8 mouse cellular contexts compared by ENCODE assay signal in genomic region chr7:100932481-100933007, GRCm38 (mm10). TPM values are rescaled to one million over a fixed set of nuclear protein-coding genes. Genes with fewer than 3 reads are reported as not detected.
DNase-seq lines count a peak whose midpoint lies in the region; ATAC-seq and TF ChIP-seq lines count a peak whose summit lies in the region.

No protein-coding gene starts in this region.

- peak; percentile 88 for ATAC-seq in forebrain, embryonic 13.5 days
- peak; percentile 91 for ATAC-seq in lung, embryonic 15.5 days (ENCODE audit: borderline replicate concordance, extremely low read depth, low FRiP score, low TSS enrichment)

- under 1% methylated on average over 27 of the region's 27 CpGs for whole genome bisulfite sequencing in bone marrow, adult 2 months
- WGBS in forebrain, embryonic 13.5 days = 0% methylated on average over 27 of the region's 27 CpGs
- 4% methylated on average over 24 of the region's 27 CpGs for WGBS in lung, embryonic 15.5 days
- WGBS in olfactory bulb, adult 2 months = under 1% methylated on average over 27 of the region's 27 CpGs
- under 1% methylated on average over 27 of the region's 27 CpGs for WGBS in thymus, adult 2 months

- DNase-seq in CD4-positive helper T cell, adult 2 months (ENCODE audit: low read depth, low spot score) = peak; percentile 88
- peak; percentile 91 for DNase-seq in heart, postnatal 10 days
- peak; percentile 96 to 97 for DNase-seq in kidney, postnatal 4 days
- peak; percentile 85 for DNase-seq in thymus, adult 2 months

- TF ChIP-seq CTCF in bone marrow, adult 2 months (IDR thresholded peaks at IDR 0.05; ENCODE audit: control insufficient read depth, insufficient read depth, low read length) = peak; percentile 67
- TF ChIP-seq CTCF in olfactory bulb, adult 2 months (IDR thresholded peaks at IDR 0.05; ENCODE audit: insufficient read depth, low read depth, low read length) = peak; percentile 80
- TF ChIP-seq CTCF in thymus, adult 2 months (IDR thresholded peaks at IDR 0.05; ENCODE audit: borderline replicate concordance, control insufficient read depth, extremely low read depth, insufficient read depth, low read length, poor library complexity) = peak; percentile 76; the same call in 1 of the 2 replicates

- H3K4me1 ChIP-seq in bone marrow, adult 2 months (ENCODE audit: control insufficient read depth, insufficient read depth, low read length) = no peaks in the 10 kb centered on the region
- peaks cover 50% of the 10 kb centered on the region for H3K4me1 ChIP-seq in forebrain, embryonic 13.5 days
- peaks cover 38% of the 10 kb centered on the region for H3K4me1 ChIP-seq in lung, embryonic 15.5 days
- H3K4me1 ChIP-seq in olfactory bulb, adult 2 months (ENCODE audit: control insufficient read depth, insufficient read depth, low read length) = peaks cover 40% of the 10 kb centered on the region
- peaks cover 18% of the 10 kb centered on the region for H3K4me1 ChIP-seq in thymus, adult 2 months (replicated peaks; ENCODE audit: control insufficient read depth, insufficient read depth, low read length)

- H3K36me3 ChIP-seq in forebrain, embryonic 13.5 days (ENCODE audit: poor library complexity, severe bottlenecking) = no peaks in the 10 kb centered on the region
- H3K36me3 ChIP-seq in lung, embryonic 15.5 days = 0 out of 2 replicates have a peak, but pooled peaks cover 4% of the 10 kb centered on the region
- H3K36me3 ChIP-seq in thymus, adult 2 months (ENCODE audit: control insufficient read depth, insufficient read depth, low read length) = no peaks in the 10 kb centered on the region

- intact Hi-C loops in heart, postnatal 10 days (cut with DNase I) = loop anchor here (1.0 kb wide), 1 partner anchor 25 kb away; no protein-coding TSS in a partner anchor

- TF ChIP-seq POLR2A in bone marrow, adult 2 months (IDR thresholded peaks at IDR 0.05; ENCODE audit: borderline replicate concordance, control insufficient read depth, low read depth, low read length) = no peak
- TF ChIP-seq POLR2A in olfactory bulb, adult 2 months (IDR thresholded peaks at IDR 0.05; ENCODE audit: insufficient read depth, low read depth, low read length) = no peak
- no peak for TF ChIP-seq POLR2A in thymus, adult 2 months (IDR thresholded peaks at IDR 0.05; ENCODE audit: control insufficient read depth, extremely low read depth, insufficient read depth, low read length, poor library complexity)

- H3K4me2 ChIP-seq in forebrain, embryonic 13.5 days = peak overlapping the region; percentile 93
- H3K4me2 ChIP-seq in lung, embryonic 15.5 days = peak overlapping the region; percentile 93

- no peak overlapping the region for H3K27ac ChIP-seq in bone marrow, adult 2 months (ENCODE audit: control insufficient read depth, insufficient read depth, low read depth, low read length, poor library complexity)
- H3K27ac ChIP-seq in forebrain, embryonic 13.5 days = peak overlapping the region; percentile 93
- peak overlapping the region; percentile 100 for H3K27ac ChIP-seq in lung, embryonic 15.5 days
- H3K27ac ChIP-seq in olfactory bulb, adult 2 months (ENCODE audit: insufficient read depth, low read depth, low read length) = peak overlapping the region; percentile 34; the same call in 1 of the 2 replicates
- H3K27ac ChIP-seq in thymus, adult 2 months (ENCODE audit: control insufficient read depth, insufficient read depth, low read length) = no peak overlapping the region

- peaks cover 10% of the 10 kb centered on the region for H3K27me3 ChIP-seq in forebrain, embryonic 13.5 days
- no peaks in the 10 kb centered on the region for H3K27me3 ChIP-seq in lung, embryonic 15.5 days
- H3K27me3 ChIP-seq in thymus, adult 2 months (ENCODE audit: control insufficient read depth, insufficient read depth, low read length) = peaks cover 13% of the 10 kb centered on the region

- peak overlapping the region; percentile 82 for H3K9ac ChIP-seq in forebrain, embryonic 13.5 days
- peak overlapping the region; percentile 85 for H3K9ac ChIP-seq in lung, embryonic 15.5 days

- H3K9me3 ChIP-seq in forebrain, embryonic 13.5 days (replicated peaks) = no peaks in the 10 kb centered on the region
- no peaks in the 10 kb centered on the region for H3K9me3 ChIP-seq in lung, embryonic 15.5 days

- H3K4me3 ChIP-seq in bone marrow, adult 2 months (replicated peaks; ENCODE audit: control insufficient read depth, low read depth, low read length) = peak overlapping the region; percentile 57
- H3K4me3 ChIP-seq in forebrain, embryonic 13.5 days = peak overlapping the region; percentile 58
- H3K4me3 ChIP-seq in lung, embryonic 15.5 days = peak overlapping the region; percentile 76
- H3K4me3 ChIP-seq in olfactory bulb, adult 2 months (ENCODE audit: insufficient read depth, low read depth, low read length) = peak overlapping the region; percentile 67
- peak overlapping the region; percentile 55 for H3K4me3 ChIP-seq in thymus, adult 2 months (ENCODE audit: control insufficient read depth, insufficient read depth, low read length)

RNA-seq across cellular contexts. Expression of gene Arhgef17, which starts 0.6 kb away (rescaled TPM):
- 2.6 and 8.9 TPM in 2 replicates for polyA plus RNA-seq in bone marrow, adult 2 months (2011; ENCODE audit: insufficient read depth, insufficient read length, low replicate concordance, missing spikeins)
- 4.4 and 4.7 TPM in 2 replicates for polyA plus RNA-seq in forebrain, embryonic 13.5 days (2015; fragmentation: Nextera tagmentation; extraction: Ambion mirVana)
- total RNA-seq in heart, postnatal 10 days (2021) = 10 to 100 TPM; 32.9 to 41.2 TPM
- polyA plus RNA-seq in lung, embryonic 15.5 days (2015; fragmentation: Nextera tagmentation; extraction: Ambion mirVana) = 10.8 TPM in 2 replicates
- polyA plus RNA-seq in olfactory bulb, adult 2 months (2012; ENCODE audit: insufficient read depth, insufficient read length, low replicate concordance, missing spikeins) = not detected in 2 replicates
- polyA plus RNA-seq in thymus, adult 2 months (2012; rRNA removed) = 8.1 and 11.1 TPM in 2 replicates

RNA-seq across cellular contexts. Expression of gene P2ry6, which starts 41.9 kb away (rescaled TPM):
- 1.3 TPM in 2 replicates for polyA plus RNA-seq in bone marrow, adult 2 months (2011; ENCODE audit: insufficient read depth, insufficient read length, low replicate concordance, missing spikeins)
- polyA plus RNA-seq in forebrain, embryonic 13.5 days (2015; fragmentation: Nextera tagmentation; extraction: Ambion mirVana) = 1.4 and 1.5 TPM in 2 replicates
- total RNA-seq in heart, postnatal 10 days (2021) = 1 to 10 TPM; 3.7 to 3.9 TPM
- 9.6 and 9.9 TPM in 2 replicates for polyA plus RNA-seq in lung, embryonic 15.5 days (2015; fragmentation: Nextera tagmentation; extraction: Ambion mirVana)
- polyA plus RNA-seq in olfactory bulb, adult 2 months (2012; ENCODE audit: insufficient read depth, insufficient read length, low replicate concordance, missing spikeins) = not detected in 2 replicates
- 27.1 and 36.0 TPM in 2 replicates for polyA plus RNA-seq in thymus, adult 2 months (2012; rRNA removed)

Comparison
In these comparisons a context has a peak if more than half of its experiments do, and no peak if none do; other contexts are left out.
1. H3K27ac ChIP-seq: peak in forebrain, embryonic 13.5 days (single experiment), lung, embryonic 15.5 days (single experiment) and olfactory bulb, adult 2 months (single experiment); none in bone marrow, adult 2 months (single experiment) and thymus, adult 2 months (single experiment).
2. Peak in every context shown above with its lines, with median percentiles within 50 percentile points of each other: DNase-seq, H3K4me3 ChIP-seq and CTCF ChIP-seq.